Mouse (Mus musculus) lung, postnatal 10 days (tissue): ENCODE data around the gene Hspa1l.
"Not testable (repeated sequence)": the region's sequence is repeated elsewhere in the genome, so short reads cannot be mapped to it uniquely, and the experiment has no call there.

ENCODE experiments used
- DNase-seq: peaks from one replicate; pipeline ENCODE4 v3.0.0; 2021

Hspa1l gene

GRCm38 (mm10) chr17:34972069-34972749 is at the start of gene Hspa1l, which contains the start of gene Hspa1a:
Hspa1l (plus strand) TSS chr17:34972703.
Hspa1a (minus strand) TSS chr17:34972156.
- DNase-seq, result peak; percentile 93

GRCm38 (mm10) chr17:34922939-34923338 is 49.6 kb upstream of the Hspa1l start:
- no peak for DNase-seq

DNA sequence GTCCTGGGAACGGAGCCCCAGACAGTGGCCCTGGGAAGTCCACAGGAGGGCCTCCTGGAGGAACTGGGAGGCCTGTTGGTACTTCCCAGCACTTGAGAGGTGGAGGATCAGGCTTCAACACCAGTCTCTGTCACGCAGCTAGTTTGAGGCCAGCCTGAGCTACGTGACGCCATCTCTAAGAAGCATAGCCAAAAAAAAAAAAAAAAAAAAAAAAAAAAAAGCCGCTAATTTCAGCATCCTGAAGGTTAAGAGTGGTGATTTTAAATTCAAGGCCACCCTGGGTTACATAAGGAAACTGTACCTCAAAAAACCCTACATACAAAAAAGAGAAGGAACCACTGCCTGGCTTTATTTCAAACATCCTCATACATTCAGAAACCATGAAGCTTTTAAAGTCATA is 48.2 kb upstream of the Hspa1l start:
- DNase-seq, result no peak

DNA sequence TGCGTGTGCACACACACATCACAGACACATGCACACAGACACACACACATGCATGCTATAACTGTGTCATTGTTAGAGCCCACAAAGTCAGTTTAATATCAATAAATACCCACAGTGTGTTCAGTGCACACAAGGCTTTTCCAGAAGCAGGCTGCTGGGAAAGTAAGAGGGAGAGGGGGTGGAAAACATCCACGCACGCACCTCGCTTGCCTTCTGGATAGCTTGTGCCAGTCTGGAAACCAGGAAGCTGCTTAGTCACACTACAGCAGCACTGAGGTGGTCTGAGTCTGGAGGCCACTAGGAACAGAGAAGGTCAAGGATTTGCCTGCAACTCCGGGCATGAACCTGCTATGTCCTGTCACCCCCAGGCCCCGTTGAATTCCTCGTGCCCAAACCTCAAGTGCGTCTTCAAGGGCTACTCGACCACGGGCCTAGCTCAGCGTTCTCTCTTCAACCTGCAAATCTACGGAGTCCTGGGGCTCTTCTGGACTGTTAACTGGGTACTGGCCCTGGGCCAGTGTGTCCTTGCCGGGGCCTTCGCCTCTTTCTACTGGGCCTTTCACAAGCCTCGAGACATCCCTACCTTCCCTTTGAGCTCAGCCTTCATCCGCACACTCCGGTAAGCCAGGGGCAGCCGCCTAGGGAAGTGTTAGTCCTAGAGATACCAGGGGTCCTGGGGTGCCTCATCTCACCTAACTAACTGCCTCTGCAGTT is 45.0 kb upstream of the Hspa1l start:
- DNase-seq, result peak; percentile 43

GRCm38 (mm10) chr17:34928841-34929240 is 43.7 kb upstream of the Hspa1l start:
- DNase-seq, result no peak

DNA sequence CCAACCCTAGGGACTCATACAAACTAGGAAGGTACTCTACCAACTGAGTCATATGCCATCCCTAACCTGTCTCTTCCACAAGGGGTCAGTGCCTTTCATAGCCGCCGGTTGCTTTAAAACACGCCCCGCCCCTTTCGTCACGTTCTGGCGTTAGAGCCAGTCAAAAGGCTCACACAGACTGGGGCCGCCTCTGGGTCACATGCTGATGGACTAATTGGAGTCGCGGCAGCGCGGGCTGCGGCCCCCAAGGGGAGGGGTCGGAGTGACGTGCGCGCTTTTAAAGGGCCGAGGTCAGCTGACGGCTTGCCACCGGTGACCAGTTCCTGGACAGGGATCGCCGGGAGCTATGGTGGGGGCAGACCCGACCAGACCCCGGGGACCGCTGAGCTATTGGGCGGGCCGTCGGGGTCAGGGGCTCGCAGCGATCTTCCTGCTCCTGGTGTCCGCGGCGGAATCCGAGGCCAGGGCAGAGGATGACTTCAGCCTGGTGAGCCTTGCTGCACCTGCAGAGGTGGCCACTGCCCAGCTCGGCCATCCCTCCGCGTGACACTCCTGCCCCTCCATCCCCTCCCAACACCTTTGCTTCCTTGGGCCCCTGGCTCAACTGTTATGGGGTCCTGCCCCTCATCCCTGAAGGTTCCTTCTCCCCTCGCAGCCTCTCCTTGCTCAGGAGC is 41.3 kb upstream of the Hspa1l start, which contains the start of gene Neu1:
TSS of gene Neu1 (plus strand) at position 193 of the 674 bp plus-strand sequence.
- DNase-seq, result peak; percentile 99

- DNase-seq, result no peak
Observed at GRCm38 (mm10) chr17:34931735-34932098, 40.8 kb upstream of the Hspa1l start.

GRCm38 (mm10) chr17:34932287-34932686 is 40.2 kb upstream of the Hspa1l start:
- no peak for DNase-seq

DNA sequence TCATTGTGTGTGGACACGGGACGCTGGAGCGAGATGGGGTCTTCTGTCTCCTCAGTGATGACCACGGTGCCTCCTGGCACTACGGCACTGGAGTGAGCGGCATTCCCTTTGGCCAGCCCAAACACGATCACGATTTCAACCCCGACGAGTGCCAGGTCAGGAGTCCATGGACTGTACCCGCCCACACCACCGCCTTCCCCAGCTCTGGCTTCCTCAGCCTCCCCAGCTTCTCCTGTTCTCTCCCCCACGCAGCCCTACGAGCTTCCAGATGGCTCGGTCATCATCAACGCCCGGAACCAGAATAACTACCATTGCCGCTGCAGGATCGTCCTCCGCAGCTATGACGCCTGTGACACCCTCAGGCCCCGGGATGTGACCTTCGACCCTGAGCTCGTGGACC is 38.5 kb upstream of the Hspa1l start:
- no peak for DNase-seq

GRCm38 (mm10) chr17:34934830-34935229 is 37.7 kb upstream of the Hspa1l start:
- DNase-seq, result no peak

- DNase-seq, result no peak
Observed at GRCm38 (mm10) chr17:34937960-34938505, 34.5 kb upstream of the Hspa1l start.

GRCm38 (mm10) chr17:34941344-34942041 is 31.0 kb upstream of the Hspa1l start:
- DNase-seq, result no peak

DNA sequence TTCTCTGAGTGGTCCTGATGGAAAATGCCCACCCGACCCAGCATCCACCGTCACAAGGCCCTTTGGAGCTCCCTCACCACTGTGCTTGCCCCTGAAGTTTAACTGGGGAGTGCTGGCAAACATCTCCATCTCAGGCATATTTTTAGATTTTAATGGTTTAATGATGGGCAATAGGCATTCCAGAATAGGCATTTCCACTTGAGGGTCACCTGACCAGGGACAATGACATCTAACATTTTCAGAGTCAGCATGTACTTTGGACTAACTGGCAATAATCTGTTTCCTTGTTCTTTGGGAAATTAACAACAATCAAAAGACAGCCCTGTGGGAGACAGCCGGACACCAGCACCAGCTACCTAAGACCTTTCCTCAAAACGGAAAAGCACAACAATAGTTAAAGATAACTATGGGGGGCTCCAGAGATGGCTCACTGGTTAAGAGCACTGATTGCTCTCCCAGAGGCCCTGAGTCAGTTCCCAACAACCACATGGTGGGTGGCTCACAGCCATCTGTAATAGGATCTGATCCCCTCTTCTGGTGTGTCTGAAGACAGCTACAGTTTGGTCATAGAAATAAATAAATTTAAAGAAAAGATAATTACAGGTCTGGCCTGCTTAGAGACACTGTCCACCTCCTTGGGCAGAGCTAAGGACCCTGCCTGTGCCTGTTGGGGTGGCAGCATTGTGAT is 29.2 kb upstream of the Hspa1l start:
- DNase-seq, result no peak

- DNase-seq, result no peak
Observed at GRCm38 (mm10) chr17:34944362-34944761, 28.1 kb upstream of the Hspa1l start.

DNA sequence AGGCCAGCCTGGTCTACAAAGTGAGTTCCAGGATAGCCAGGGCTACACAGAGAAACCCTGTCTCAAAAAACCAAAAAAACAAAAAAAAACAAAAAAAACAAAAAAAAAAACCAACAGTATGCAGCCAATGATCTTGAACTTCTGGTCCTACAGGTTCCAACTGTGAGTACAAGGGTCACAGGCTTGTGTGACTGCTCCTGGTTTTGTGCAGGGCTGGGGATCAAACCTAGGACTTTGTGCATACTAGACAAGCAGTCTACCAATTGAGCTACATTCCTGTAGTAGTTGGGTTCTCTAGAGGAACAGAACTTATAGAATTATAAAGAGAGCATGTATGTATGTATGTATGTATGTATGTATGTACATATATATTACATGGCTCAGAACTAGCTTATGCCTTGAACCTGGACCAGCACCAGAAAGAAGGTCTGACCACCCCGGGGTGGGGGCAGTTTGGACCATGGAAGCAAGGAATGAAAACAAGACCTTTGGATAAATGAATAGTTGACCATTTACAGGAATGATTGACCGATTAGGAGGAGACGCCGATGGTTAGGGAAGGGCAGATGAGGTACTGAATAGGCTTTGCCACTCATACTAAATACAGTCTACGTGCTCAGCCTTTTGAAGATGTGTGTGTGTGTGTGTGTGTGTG is 25.9 kb upstream of the Hspa1l start:
- no peak for DNase-seq

GRCm38 (mm10) chr17:34947606-34948005 is 24.9 kb upstream of the Hspa1l start:
- no peak for DNase-seq

DNA sequence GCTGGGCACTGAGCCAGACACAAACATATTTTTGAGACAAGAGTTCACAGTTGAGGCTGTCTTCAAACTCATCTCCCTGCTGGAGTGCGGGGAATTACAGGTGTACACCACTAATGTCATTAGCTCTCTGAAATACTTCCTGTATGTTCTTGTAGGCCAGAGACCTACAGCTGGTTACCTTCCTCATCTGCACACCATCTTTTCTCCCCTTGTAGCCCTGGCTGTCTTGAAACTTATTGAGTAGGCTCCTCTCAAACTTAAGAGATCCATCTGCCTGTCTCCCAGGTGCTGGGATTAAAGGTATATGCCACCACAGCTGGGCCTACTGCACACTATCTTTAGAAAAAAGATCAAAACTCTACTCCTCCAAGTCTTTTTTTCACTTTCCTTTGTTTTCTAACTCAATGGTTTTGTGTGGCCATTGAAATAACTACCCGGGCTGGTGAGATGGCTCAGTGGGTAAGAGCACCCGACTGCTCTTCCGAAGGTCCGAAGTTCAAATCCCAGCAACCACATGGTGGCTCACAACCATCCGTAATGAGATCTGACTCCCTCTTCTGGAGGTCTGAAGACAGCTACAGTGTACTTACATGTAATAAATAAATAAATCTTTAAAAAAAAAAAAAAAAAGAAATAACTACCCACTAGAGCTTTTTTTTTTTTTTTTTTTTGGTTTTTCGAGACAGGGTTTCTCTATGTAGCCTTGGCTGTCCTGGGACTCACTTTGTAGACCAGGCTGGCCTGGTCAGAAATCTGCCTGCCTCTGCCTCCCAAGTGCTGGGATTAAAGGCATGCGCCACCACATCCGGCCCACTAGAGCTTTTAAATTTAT is 23.6 kb upstream of the Hspa1l start:
- DNase-seq, result not testable (repeated sequence)

GRCm38 (mm10) chr17:34949553-34949969 is 22.9 kb upstream of the Hspa1l start:
- DNase-seq, result no peak

GRCm38 (mm10) chr17:34950514-34951455 is 21.7 kb upstream of the Hspa1l start:
- no peak for DNase-seq
